Mouse (Mus musculus): ENCODE measurements around the gene Pstpip1.

GRCm38 (mm10) chr9:56134614-56135013 is 44.9 kb downstream of the Pstpip1 start:
- TF ChIP-seq CTCF (IDR thresholded peaks at IDR 0.05; ENCODE audit: borderline replicate concordance, extremely low read depth, insufficient read depth, insufficient read length) (no peak), POLR2A (IDR thresholded peaks at IDR 0.05; ENCODE audit: borderline replicate concordance, extremely low read depth, insufficient read depth, insufficient read length, poor library complexity, severe bottlenecking) (no peak)

Data from brain, embryonic 14.5 days (tissue).